Mouse (Mus musculus) G1E (cell line): ENCODE measurements around the gene Srp68. TPM values are rescaled to one million over a fixed set of nuclear protein-coding genes. Genes with fewer than 3 reads are reported as not detected.
A peak's percentile ranks its signal among the peaks of the same experiment; 100 is the strongest.

ENCODE experiments used
- ATAC-seq: 2 replicates; pipeline ENCODE4 v1.8.0; 2016; ENCODE audit warnings: mild to moderate bottlenecking; ENCODE audit not compliant: insufficient number of reproducible peaks, poor library complexity, low FRiP score, severe bottlenecking; ENCODE audit errors: extremely low read depth
- DNase-seq: peaks from one replicate; pipeline ENCODE4 v3.0.0; 2012; ENCODE audit warnings: low spot score
- H3K27me3 ChIP-seq: 2 replicates; pipeline ENCODE4 v1.6.1; 2012; ENCODE audit warnings: mild to moderate bottlenecking, low read length, inconsistent platforms; ENCODE audit not compliant: insufficient read depth
- H3K36me3 ChIP-seq: replicated peaks from 2 replicates; pipeline ENCODE3; 2012; ENCODE audit warnings: mild to moderate bottlenecking, inconsistent platforms
- H3K4me1 ChIP-seq: 2 replicates; pipeline ENCODE4 v1.6.1; 2012; ENCODE audit warnings: low read depth, low read length, inconsistent platforms, mixed read lengths; ENCODE audit not compliant: insufficient read depth
- H3K4me3 ChIP-seq: 2 replicates; pipeline ENCODE4 v1.5.1; 2012; ENCODE audit warnings: low read depth, mild to moderate bottlenecking, inconsistent platforms, low read length, moderate library complexity, mixed read lengths
- H3K9me3 ChIP-seq: replicated peaks from 2 replicates; pipeline ENCODE4 v1.6.1; 2012; ENCODE audit warnings: inconsistent platforms
- CTCF ChIP-seq: IDR thresholded peaks from 2 replicates; pipeline ENCODE4 v1.5.1; 2012; ENCODE audit warnings: low read depth, low read length, inconsistent platforms, mixed read lengths
- GATA1 ChIP-seq: IDR thresholded peaks from 2 replicates; pipeline ENCODE4 v1.6.1; 2012; ENCODE audit warnings: borderline replicate concordance, low read length, inconsistent platforms, mixed read lengths
- GATA2 ChIP-seq: IDR thresholded peaks from 2 replicates; pipeline ENCODE4 v1.6.1; 2012; ENCODE audit warnings: low read depth, low read length, inconsistent platforms, borderline replicate concordance
- POLR2AphosphoS5 ChIP-seq: IDR thresholded peaks from 2 replicates; pipeline ENCODE4 v1.6.1; 2012; ENCODE audit warnings: low read depth, low read length, inconsistent platforms; ENCODE audit not compliant: insufficient replicate concordance
- TAL1 ChIP-seq: conservative IDR thresholded peaks from 2 replicates; pipeline ENCODE4 v1.6.1; 2012; ENCODE audit warnings: low read depth, low read length, inconsistent platforms, mixed read lengths
- polyA plus RNA-seq: library from polyadenylated mRNA; stranded (reverse); fragments of >175 nt; gene quantifications from 2 replicates; pipeline ENCODE4 v1.2.3, GENCODE M21; 2012
- total RNA-seq, 2 experiments: library from RNA; stranded (forward) in 1 of 2; stranded (reverse) in 1 of 2; fragments of 200-1000 nt in 1 of 2; fragments of >200 nt in 1 of 2; fragmentation: Nextera tagmentation in 1 of 2; gene quantifications; 2 replicates each; pipeline ENCODE4 v1.2.3; 2014 to 2017

Srp68 gene
- total RNA-seq (2014; fragmentation: Nextera tagmentation) (78.0 and 79.1 TPM in 2 replicates), total RNA-seq (2017) (25.2 and 35.1 TPM in 2 replicates), polyA plus RNA-seq (49.3 and 52.1 TPM in 2 replicates)

GRCm38 (mm10) chr11:116274045-116274666 lies at the start of gene Srp68:
Gene Srp68, minus strand, starts transcription at chr11:116274217.
- no peak for TF ChIP-seq POLR2AphosphoS5
- TF ChIP-seq CTCF, result no peak
- no peak for TF ChIP-seq GATA1
- TF ChIP-seq TAL1, result no peak
- no peak for TF ChIP-seq GATA2
- H3K36me3 ChIP-seq, result peaks cover 43% of the 10 kb centered on the region
- peaks cover 41% of the 10 kb centered on the region for H3K4me1 ChIP-seq
- no peaks in the 10 kb centered on the region for H3K27me3 ChIP-seq
- ATAC-seq (peak; percentile 90), DNase-seq (peak; percentile 95)
- no peaks in the 10 kb centered on the region for H3K9me3 ChIP-seq
- peak within 1 kb of the TSS; percentile 97 for H3K4me3 ChIP-seq

GRCm38 (mm10) chr11:116318719-116319659 lies 45.0 kb upstream of the Srp68 start:
- Histone ChIP-seq H3K4me3 (peak overlapping the region; percentile 67), H3K4me1 (peaks cover 10% of the 10 kb centered on the region), H3K9me3 (no peaks in the 10 kb centered on the region), H3K36me3 (no peaks in the 10 kb centered on the region), H3K27me3 (peaks cover 64% of the 10 kb centered on the region)
- DNase-seq (peak; percentile 63), ATAC-seq (peak; percentile 40)
- TF ChIP-seq GATA2 (no peak), TAL1 (no peak), CTCF (peak; percentile 74), POLR2AphosphoS5 (no peak)

GRCm38 (mm10) chr11:116312359-116312758 lies 38.3 kb upstream of the Srp68 start:
- no peak for TF ChIP-seq GATA1
- TF ChIP-seq TAL1, result no peak
- TF ChIP-seq GATA2, result no peak
- no peak for TF ChIP-seq POLR2AphosphoS5
- no peak for TF ChIP-seq CTCF
- DNase-seq, result no peak
- no peak for ATAC-seq

GRCm38 (mm10) chr11:116311169-116311568 lies 37.2 kb upstream of the Srp68 start:
- ATAC-seq (no peak), DNase-seq (no peak)
- Histone ChIP-seq H3K36me3 (no peaks in the 10 kb centered on the region), H3K9me3 (no peaks in the 10 kb centered on the region), H3K4me3 (no peak overlapping the region), H3K27me3 (peaks cover 14% of the 10 kb centered on the region), H3K4me1 (peaks cover 26% of the 10 kb centered on the region)
- no peak for TF ChIP-seq GATA2
- no peak for TF ChIP-seq GATA1

More at GRCm38 (mm10) chr11:116312359-116312758, 38.3 kb upstream of the Srp68 start:
- no peaks in the 10 kb centered on the region for H3K36me3 ChIP-seq
- no peak overlapping the region for H3K4me3 ChIP-seq
- peaks cover 23% of the 10 kb centered on the region for H3K27me3 ChIP-seq
- H3K9me3 ChIP-seq, result no peaks in the 10 kb centered on the region
- peaks cover 19% of the 10 kb centered on the region for H3K4me1 ChIP-seq

GRCm38 (mm10) chr11:116309601-116310000 lies 35.6 kb upstream of the Srp68 start:
- H3K4me3 ChIP-seq, result no peak overlapping the region
- TF ChIP-seq CTCF (no peak), TAL1 (no peak), POLR2AphosphoS5 (no peak), GATA2 (no peak), GATA1 (no peak)
- no peaks in the 10 kb centered on the region for H3K9me3 ChIP-seq
- H3K4me1 ChIP-seq, result peaks cover 31% of the 10 kb centered on the region
- DNase-seq (no peak), ATAC-seq (no peak)
- peaks cover 8% of the 10 kb centered on the region for H3K36me3 ChIP-seq
- no peaks in the 10 kb centered on the region for H3K27me3 ChIP-seq

- TF ChIP-seq GATA1 (no peak), TAL1 (0 out of 2 replicates have a peak, but pooled peaks have one; percentile 9)
- peak overlapping the region; percentile 55; the same call in 1 of the 2 replicates for H3K4me3 ChIP-seq
- H3K36me3 ChIP-seq, result peaks cover 24% of the 10 kb centered on the region
- peaks cover 34% of the 10 kb centered on the region for H3K4me1 ChIP-seq
- H3K27me3 ChIP-seq, result no peaks in the 10 kb centered on the region
- DNase-seq (peak; percentile 78), ATAC-seq (peak; percentile 78)
- H3K9me3 ChIP-seq, result no peaks in the 10 kb centered on the region
These were observed 33.9 kb upstream of the Srp68 start for GRCm38 (mm10) chr11:116307762-116308531.
